Mouse (Mus musculus) hindbrain, embryonic 12.5 days (tissue): Measurements from ENCODE around the gene Cabp4. TPM values are rescaled to one million over a fixed set of nuclear protein-coding genes. Genes with fewer than 3 reads are reported as not detected.
"Not testable (repeated sequence)": the region's sequence is repeated elsewhere in the genome, so short reads cannot be mapped to it uniquely, and the experiment has no call there.

Source experiments
- ATAC-seq: fragments of 200-750 bp; cut with Nextera tagmentation; 2 replicates; pipeline ENCODE4 v1.8.0; 2017; ENCODE audit warnings: moderate TSS enrichment; ENCODE audit not compliant: low FRiP score
- H3K27ac ChIP-seq: fragments of 300-500 bp; sonication (generic); 2 replicates; pipeline ENCODE4 v1.5.1; 2016; ENCODE audit warnings: mild to moderate bottlenecking
- H3K27me3 ChIP-seq: fragments of 300-500 bp; sonication (generic); 2 replicates; pipeline ENCODE4 v1.6.1; 2016; ENCODE audit warnings: mild to moderate bottlenecking
- H3K36me3 ChIP-seq: fragments of 300-500 bp; sonication (generic); 2 replicates; pipeline ENCODE4 v1.6.1; 2016; ENCODE audit warnings: mild to moderate bottlenecking
- H3K4me1 ChIP-seq: fragments of 300-500 bp; sonication (generic); 2 replicates; pipeline ENCODE4 v1.6.1; 2016
- H3K4me2 ChIP-seq: fragments of 300-500 bp; sonication (generic); replicated peaks from 2 replicates; pipeline ENCODE4 v1.6.1; 2016; ENCODE audit warnings: mild to moderate bottlenecking
- H3K4me3 ChIP-seq: fragments of 300-500 bp; sonication (generic); 2 replicates; pipeline ENCODE4 v1.5.1; 2016; ENCODE audit warnings: mild to moderate bottlenecking
- H3K9ac ChIP-seq: fragments of 300-500 bp; sonication (generic); 2 replicates; pipeline ENCODE4 v1.6.1; 2016; ENCODE audit warnings: mild to moderate bottlenecking, moderate library complexity
- H3K9me3 ChIP-seq: fragments of 300-500 bp; sonication (generic); replicated peaks from 2 replicates; pipeline ENCODE4 v1.6.1; 2016; ENCODE audit warnings: mild to moderate bottlenecking
- WGBS: fragments of 180-500 bp; shearing (Covaris S2); methylation state at CpG from one replicate; pipeline ENCODE4 v1.1.7; 2016; 5-methylcytosine and 5-hydroxymethylcytosine counted together
- polyA plus RNA-seq: library from polyadenylated mRNA; unstranded; fragments of >200 nt; fragmentation: Nextera tagmentation; extraction: Ambion mirVana; gene quantifications from 2 replicates; pipeline ENCODE4 v1.2.1, GENCODE M21; 2016

Gene Cabp4
- polyA plus RNA-seq, 1 experiment from 2014 or later, result 0.39 TPM

DNA sequence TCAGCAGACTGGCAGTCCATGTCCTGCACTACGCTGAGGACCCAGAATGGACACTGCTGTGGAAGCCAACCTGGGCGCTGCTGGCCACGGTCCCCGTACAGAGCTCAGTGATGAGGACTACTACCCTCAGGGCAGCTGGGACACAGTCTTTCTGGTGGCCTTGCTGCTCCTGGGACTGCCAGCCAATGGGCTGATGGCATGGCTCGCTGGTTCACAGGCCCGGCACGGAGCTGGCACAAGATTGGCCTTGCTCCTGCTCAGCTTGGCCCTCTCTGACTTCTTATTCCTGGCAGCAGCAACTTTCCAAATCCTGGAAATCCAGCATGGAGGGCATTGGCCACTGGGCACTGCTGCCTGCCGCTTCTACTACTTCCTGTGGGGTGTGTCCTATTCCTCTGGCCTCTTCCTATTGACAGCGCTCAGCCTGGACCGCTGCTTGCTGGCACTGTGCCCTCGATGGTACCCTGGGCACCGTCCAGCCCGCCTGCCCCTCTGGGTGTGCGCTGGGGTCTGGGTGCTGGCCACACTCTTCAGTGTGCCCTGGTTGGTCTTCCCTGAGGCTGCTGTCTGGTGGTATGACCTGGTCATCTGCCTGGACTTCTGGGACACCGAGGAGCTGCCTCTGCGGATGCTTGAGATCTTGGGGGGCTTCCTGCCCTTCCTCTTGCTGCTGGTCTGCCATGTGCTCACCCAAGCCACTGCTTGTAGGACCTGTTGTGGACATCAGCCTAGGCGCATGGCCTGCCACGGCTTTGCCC lies 1.2 kb downstream of the Cabp4 start:
- ATAC-seq, result no peak
- no peak overlapping the region for H3K4me2 ChIP-seq
- 93% methylated on average over 18 of the region's 18 CpGs for WGBS

DNA sequence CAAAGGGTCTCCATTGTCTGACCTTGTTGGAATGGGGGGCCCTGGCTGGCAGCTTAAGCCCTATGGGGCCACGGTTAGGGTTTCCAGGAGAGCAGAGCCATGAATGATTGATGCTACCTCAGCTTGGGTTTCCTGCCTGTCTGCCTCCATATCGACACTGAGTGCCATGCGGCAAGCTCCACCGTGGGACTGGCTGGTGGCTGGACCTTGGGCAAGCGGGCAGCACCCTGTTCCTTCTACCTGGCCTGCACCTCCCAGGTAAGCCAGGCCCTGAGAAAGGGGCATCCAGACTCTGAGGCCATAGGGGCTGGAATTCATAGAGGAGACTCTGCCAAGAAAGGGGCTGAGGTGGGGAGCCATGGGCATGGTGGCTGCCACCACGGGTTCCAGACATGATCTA lies 3.7 kb downstream of the Cabp4 start:
- Histone ChIP-seq H3K27ac (no peak overlapping the region), H3K36me3 (no peaks in the 10 kb centered on the region), H3K4me3 (no peak overlapping the region), H3K9ac (no peak overlapping the region), H3K4me1 (no peaks in the 10 kb centered on the region), H3K27me3 (no peaks in the 10 kb centered on the region), H3K9me3 (no peaks in the 10 kb centered on the region), H3K4me2 (no peak overlapping the region)
- 84% methylated on average over 6 of the region's 6 CpGs for WGBS
- ATAC-seq, result no peak

More for the DNA sequence above, 1.2 kb downstream of the Cabp4 start:
- Histone ChIP-seq H3K9me3 (no peaks in the 10 kb centered on the region), H3K36me3 (no peaks in the 10 kb centered on the region), H3K9ac (no peak overlapping the region), H3K27ac (no peak overlapping the region), H3K4me3 (no peak overlapping the region), H3K27me3 (no peaks in the 10 kb centered on the region), H3K4me1 (peaks cover 2% of the 10 kb centered on the region)

DNA sequence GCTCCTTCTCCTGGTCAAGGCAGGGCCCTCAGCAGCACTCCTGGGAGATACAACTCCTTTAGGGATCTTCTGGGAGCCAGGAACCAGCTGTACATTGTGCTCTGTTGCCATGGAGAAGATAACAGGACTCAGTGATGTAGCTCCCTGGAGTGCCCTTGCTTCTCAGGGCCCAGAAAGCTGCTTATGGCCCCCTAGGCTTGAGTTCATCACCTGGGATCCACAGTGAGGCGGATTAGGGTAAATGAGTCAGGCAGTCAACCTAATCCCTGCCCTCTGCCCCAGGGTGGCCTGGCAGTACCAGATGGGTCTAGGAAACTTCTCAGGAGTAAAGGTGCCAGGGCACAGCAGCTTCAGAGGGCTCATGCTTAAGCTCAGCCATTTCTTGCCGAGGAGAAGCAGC lies 4.4 kb downstream of the Cabp4 start, which contains the start of gene Gpr152:
Gpr152 (plus strand) TSS at position 342 of the 400 bp plus-strand sequence.
- Histone ChIP-seq H3K4me3 (no peak within 1 kb of the TSS), H3K27ac (no peak within 1 kb of the TSS), H3K4me1 (no peaks in the 10 kb centered on the region), H3K4me2 (no peak within 1 kb of the TSS), H3K27me3 (no peaks in the 10 kb centered on the region), H3K9me3 (no peaks in the 10 kb centered on the region), H3K36me3 (no peaks in the 10 kb centered on the region), H3K9ac (0 out of 2 replicates have a peak within 1 kb of the TSS, but pooled peaks have one; percentile 8)
- WGBS, result 75% methylated on average over 2 of the region's 2 CpGs
- ATAC-seq, result no peak

DNA sequence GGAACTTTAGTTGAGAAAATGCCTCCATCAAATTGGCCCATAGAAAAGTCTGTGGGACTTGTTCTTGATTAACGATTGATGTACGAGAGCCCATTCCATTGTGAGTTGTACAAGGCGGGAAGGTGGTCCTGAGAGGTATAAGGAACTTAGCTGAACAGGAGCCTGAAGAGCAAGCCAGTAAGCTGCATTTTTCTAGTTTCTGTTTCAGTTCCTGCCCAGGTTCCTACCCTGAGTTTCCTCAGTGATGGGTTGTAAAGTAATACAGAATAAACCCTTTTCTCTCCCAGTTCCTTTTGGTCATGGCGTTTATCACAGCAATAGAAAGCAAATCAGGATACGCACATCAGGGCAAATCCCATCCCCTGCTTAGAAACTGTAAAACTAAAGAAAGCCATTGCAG lies 5.9 kb downstream of the Cabp4 start:
- no peak for ATAC-seq
- Histone ChIP-seq H3K36me3 (peaks cover 6% of the 10 kb centered on the region; the same call in 1 of the 2 replicates), H3K4me3 (no peak overlapping the region), H3K4me1 (no peaks in the 10 kb centered on the region), H3K9ac (no peak overlapping the region), H3K27ac (no peak overlapping the region), H3K4me2 (no peak overlapping the region), H3K27me3 (no peaks in the 10 kb centered on the region), H3K9me3 (no peaks in the 10 kb centered on the region)
- WGBS, result 84% methylated on average over 5 of the region's 5 CpGs

DNA sequence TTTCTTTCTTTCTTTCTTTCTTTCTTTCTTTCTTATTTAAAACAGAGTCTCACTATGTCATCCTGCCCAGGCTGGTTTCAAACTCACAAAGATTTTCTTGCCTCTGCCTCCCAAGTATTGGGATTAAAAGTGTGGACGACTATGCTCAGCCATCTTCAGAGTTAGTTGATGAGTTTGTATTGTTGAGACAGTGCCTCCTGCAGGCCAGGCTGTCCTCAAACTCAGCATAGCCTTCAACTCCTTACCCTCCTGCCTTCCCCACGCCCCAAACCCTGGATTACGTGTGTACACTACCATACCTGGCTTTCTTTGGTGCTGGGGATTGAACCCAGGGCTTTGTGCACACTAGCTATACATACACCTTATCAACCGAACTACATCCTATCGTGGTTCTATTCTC lies 7.4 kb downstream of the Cabp4 start:
- Histone ChIP-seq H3K4me2 (no peak overlapping the region), H3K9me3 (no peaks in the 10 kb centered on the region), H3K4me3 (no peak overlapping the region)

DNA sequence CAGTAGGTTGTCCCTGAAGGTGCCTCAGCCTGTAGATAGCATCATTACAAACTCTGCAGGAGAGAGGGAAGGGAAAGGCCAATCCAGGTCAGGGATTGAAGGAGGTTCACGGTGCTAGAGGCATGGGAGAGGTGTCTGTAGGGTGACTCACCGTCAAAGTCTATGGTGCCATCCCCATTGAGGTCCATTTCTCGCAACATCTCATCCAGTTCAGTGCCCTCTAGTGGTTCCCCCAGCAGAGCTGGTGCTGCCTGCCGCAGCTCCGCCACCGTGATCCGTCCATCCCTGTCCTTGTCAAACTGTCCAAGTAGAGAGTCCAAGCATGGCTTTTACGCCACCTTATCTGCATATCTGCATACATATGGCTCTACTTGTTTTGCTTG lies 7.9 kb downstream of the Cabp4 start:
- H3K4me1 ChIP-seq, H3K27me3 ChIP-seq, H3K9ac ChIP-seq, H3K4me2 ChIP-seq, ATAC-seq, H3K4me3 ChIP-seq, H3K27ac ChIP-seq, H3K9me3 ChIP-seq: not testable (repeated sequence)
- WGBS, result 20% methylated on average over 8 of the region's 8 CpGs
- peaks cover 24% of the 10 kb centered on the region for H3K36me3 ChIP-seq

More for the DNA sequence above, 7.4 kb downstream of the Cabp4 start:
- WGBS, result 80% methylated on average over 5 of the region's 5 CpGs
- H3K4me1 ChIP-seq, result no peaks in the 10 kb centered on the region
- H3K27ac ChIP-seq, result no peak overlapping the region
- H3K36me3 ChIP-seq, result peaks cover 19% of the 10 kb centered on the region
- ATAC-seq, result no peak
- no peaks in the 10 kb centered on the region for H3K27me3 ChIP-seq
- H3K9ac ChIP-seq, result no peak overlapping the region

DNA sequence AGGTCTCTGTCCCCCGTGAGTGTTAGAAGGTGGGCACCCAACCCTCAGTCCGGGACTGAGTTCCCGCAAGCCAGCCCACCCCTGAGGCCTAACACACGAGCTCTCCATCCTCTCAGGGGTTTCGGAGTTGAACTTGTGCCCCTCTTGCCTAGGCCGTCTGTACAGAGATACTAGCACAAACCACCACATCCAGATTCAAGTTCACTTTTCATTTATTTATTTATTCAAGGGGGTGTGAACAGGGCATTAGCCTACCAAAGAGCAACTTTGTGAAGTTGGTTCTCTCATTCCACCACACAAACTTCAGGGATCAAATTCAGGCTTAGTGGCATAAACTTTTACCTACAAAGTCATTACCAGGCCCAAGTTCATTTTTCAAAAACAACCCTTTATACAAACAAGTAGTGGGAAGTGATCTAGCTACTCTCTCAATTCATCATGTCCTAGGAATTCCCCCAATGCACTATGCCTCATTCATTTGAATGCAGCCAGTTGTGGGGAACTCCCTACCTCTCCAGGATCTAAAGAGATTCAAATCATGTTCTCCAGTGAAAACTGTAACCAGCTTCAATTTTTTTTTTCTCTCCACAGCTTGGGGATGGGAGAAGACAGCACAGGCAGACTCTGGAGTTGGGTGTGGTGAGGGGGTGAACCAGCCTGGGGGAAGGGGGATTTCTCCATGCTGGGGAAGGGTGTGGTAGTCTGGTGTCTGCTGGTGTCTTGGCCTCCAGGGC lies 8.4 kb downstream of the Cabp4 start:
- not testable (repeated sequence) for H3K4me1 ChIP-seq, ATAC-seq, H3K9ac ChIP-seq, H3K27me3 ChIP-seq, H3K9me3 ChIP-seq, H3K4me2 ChIP-seq, H3K27ac ChIP-seq, H3K4me3 ChIP-seq
- peaks cover 29% of the 10 kb centered on the region for H3K36me3 ChIP-seq
- 82% methylated on average over 6 of the region's 6 CpGs for WGBS

DNA sequence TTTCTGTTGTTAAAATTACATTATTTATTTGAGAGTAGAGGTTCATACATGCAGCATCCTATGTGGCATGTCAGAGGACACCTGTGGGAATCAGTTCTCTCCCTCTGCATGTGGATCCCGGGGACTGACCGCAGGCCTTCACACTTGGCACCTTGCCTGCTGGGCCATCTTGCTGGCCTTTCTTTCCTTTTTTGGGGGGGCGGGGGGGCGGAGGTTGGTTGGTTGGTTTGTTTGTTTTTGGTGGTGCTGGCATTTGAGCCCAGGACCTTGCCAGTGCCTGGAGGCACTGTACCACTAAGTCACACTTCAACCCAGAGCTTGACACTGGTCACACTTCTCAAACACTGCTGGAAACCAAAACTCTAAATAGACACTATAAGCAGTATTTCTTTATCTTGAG lies 9.5 kb downstream of the Cabp4 start:
- no peaks in the 10 kb centered on the region for H3K9me3 ChIP-seq
- no peak overlapping the region for H3K9ac ChIP-seq
- WGBS, result 85% methylated on average over 4 of the region's 4 CpGs
- H3K27me3 ChIP-seq, result no peaks in the 10 kb centered on the region
- no peak for ATAC-seq
- H3K27ac ChIP-seq, result no peak overlapping the region
- no peaks in the 10 kb centered on the region for H3K4me1 ChIP-seq
- no peak overlapping the region for H3K4me3 ChIP-seq
- H3K36me3 ChIP-seq, result peaks cover 38% of the 10 kb centered on the region
- H3K4me2 ChIP-seq, result no peak overlapping the region

DNA sequence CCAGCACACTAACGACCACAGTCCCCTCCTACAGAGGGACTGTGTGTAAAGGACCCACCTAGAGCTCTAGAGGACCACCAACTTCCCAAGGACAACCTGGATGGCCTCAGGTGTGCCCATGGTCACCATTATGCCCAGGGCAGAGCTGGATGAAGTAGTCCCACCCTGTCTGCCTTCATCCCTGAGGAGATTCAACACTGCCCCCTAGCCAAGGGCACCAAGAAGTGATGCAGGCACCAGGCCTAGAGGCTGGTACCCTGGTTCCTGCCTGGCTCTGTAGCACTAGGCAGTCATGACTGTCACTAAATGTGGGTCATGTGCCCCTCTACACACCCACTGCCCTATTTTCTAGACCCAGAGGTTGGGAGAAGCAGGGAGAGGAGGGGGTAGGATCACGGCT lies 12.1 kb downstream of the Cabp4 start:
- WGBS, result 91% methylated on average over 2 of the region's 2 CpGs
- no peak for ATAC-seq
- H3K27ac ChIP-seq, result no peak overlapping the region

DNA sequence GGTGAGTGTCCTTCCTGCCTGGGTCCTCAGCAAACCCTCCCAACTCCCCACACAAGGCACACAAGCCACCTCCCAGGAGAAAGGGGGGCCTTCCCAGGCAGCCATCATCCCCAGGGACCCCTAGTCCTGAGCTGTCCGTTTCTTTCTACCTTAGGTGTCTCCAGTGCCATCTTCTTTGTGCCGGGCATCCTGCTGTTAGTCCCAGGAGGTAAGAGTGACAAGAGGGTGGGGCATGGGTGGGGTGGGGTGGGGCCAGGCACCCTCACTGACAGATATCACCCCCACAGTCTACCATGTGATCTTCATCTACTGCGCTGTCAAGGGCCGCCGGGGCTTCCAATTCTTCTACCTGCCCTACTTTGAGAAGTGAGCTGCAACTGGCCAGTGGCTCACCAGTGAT lies 12.8 kb downstream of the Cabp4 start:
- peaks cover 15% of the 10 kb centered on the region for H3K4me1 ChIP-seq
- H3K27me3 ChIP-seq, result no peaks in the 10 kb centered on the region
- peaks cover 54% of the 10 kb centered on the region for H3K36me3 ChIP-seq
- H3K4me3 ChIP-seq, result no peak overlapping the region
- no peak overlapping the region for H3K27ac ChIP-seq
- 92% methylated on average over 5 of the region's 5 CpGs for WGBS
- no peak overlapping the region for H3K9ac ChIP-seq
- H3K9me3 ChIP-seq, result no peaks in the 10 kb centered on the region
- H3K4me2 ChIP-seq, result no peak overlapping the region
- ATAC-seq, result no peak

More for the DNA sequence above, 12.1 kb downstream of the Cabp4 start:
- H3K27me3 ChIP-seq, result no peaks in the 10 kb centered on the region
- no peaks in the 10 kb centered on the region for H3K9me3 ChIP-seq
- H3K9ac ChIP-seq, result no peak overlapping the region
- H3K36me3 ChIP-seq, result peaks cover 54% of the 10 kb centered on the region
- no peak overlapping the region for H3K4me3 ChIP-seq
- peaks cover 10% of the 10 kb centered on the region for H3K4me1 ChIP-seq
- H3K4me2 ChIP-seq, result no peak overlapping the region

DNA sequence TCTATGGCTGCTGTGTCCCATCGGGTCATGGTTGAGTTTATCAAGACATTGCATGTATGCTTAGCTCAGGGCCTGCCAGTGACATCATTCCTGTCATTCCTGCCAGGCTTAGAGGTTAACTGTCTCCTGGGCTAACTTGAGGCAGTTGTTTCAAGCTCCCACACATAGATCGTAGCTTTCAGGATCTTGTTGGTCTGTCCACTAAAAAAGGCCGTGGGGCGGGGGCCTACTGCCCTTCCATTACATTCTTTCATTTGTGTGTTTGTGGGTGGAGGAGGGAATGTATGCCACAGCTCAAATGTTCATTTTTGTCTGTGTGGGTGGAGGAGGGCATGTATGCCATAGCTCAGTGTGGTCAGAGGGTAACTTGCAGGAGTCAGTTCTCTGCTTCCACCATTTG lies 13.7 kb downstream of the Cabp4 start:
- WGBS, result 85% methylated on average over 4 of the region's 4 CpGs
- Histone ChIP-seq H3K27ac (no peak overlapping the region), H3K4me1 (peaks cover 17% of the 10 kb centered on the region), H3K9ac (no peak overlapping the region), H3K9me3 (no peaks in the 10 kb centered on the region), H3K36me3 (peaks cover 54% of the 10 kb centered on the region), H3K4me3 (no peak overlapping the region), H3K27me3 (no peaks in the 10 kb centered on the region), H3K4me2 (no peak overlapping the region)
- no peak for ATAC-seq

DNA sequence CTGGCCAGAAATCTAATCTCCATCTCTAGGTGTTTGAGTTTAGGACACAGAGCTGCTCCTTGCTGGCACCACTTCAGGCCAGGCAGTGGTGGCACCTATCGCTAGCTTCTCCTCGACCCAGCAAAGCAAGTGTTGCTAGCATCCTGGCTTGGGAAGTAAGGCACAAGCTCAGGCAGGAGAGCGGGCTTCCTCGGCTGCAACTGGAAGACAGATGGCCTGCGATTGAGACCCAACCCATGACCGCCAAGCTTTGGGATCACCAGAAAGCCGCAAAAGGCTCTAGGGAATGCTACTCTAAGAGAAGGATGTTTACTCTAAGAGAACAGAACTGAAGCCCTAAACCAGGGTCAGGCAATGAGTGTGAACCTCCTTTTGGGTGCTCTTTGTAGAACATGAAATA lies 14.4 kb downstream of the Cabp4 start:
- Histone ChIP-seq H3K9me3 (no peaks in the 10 kb centered on the region), H3K27me3 (no peaks in the 10 kb centered on the region), H3K36me3 (peaks cover 54% of the 10 kb centered on the region), H3K4me2 (no peak overlapping the region), H3K27ac (no peak overlapping the region), H3K4me1 (peaks cover 18% of the 10 kb centered on the region), H3K4me3 (no peak overlapping the region), H3K9ac (no peak overlapping the region)
- no peak for ATAC-seq
- WGBS, result 95% methylated on average over 7 of the region's 7 CpGs
